Mouse (Mus musculus) adrenal gland (tissue): ENCODE data around the gene Rmdn3.

Source experiments
- intact Hi-C: fragments of 180-260 bp; cut with DNase I; formaldehyde crosslinking; loops from one replicate; pipeline ENCODE4 v1.15.1; 2025
- long read RNA-seq, 2 experiments: library from polyadenylated mRNA; unstranded; transcript quantifications; one replicate each; pipeline ENCODE4 v2.0.0; 2020; ENCODE audit warnings: borderline replicate concordance in 1 of 2; ENCODE audit not compliant: insufficient replicate concordance in 1 of 2

Gene Rmdn3
- long read RNA-seq, experiment 1, transcript Rmdn3-201 (13 exons, 2,249 nt) = major isoform, 28 of 33 reads
- long read RNA-seq, experiment 1, partial matches to known transcripts = 3 of 33 reads
- long read RNA-seq, experiment 1, other reads (novel, unspliced or antisense) = 1 of 33 reads
- long read RNA-seq, experiment 2, transcript Rmdn3-201 (13 exons, 2,249 nt) = major isoform, 32 of 40 reads
- long read RNA-seq, experiment 2, partial matches to known transcripts = 2 of 40 reads
- long read RNA-seq, experiment 2, other reads (novel, unspliced or antisense) = 6 of 40 reads

DNA sequence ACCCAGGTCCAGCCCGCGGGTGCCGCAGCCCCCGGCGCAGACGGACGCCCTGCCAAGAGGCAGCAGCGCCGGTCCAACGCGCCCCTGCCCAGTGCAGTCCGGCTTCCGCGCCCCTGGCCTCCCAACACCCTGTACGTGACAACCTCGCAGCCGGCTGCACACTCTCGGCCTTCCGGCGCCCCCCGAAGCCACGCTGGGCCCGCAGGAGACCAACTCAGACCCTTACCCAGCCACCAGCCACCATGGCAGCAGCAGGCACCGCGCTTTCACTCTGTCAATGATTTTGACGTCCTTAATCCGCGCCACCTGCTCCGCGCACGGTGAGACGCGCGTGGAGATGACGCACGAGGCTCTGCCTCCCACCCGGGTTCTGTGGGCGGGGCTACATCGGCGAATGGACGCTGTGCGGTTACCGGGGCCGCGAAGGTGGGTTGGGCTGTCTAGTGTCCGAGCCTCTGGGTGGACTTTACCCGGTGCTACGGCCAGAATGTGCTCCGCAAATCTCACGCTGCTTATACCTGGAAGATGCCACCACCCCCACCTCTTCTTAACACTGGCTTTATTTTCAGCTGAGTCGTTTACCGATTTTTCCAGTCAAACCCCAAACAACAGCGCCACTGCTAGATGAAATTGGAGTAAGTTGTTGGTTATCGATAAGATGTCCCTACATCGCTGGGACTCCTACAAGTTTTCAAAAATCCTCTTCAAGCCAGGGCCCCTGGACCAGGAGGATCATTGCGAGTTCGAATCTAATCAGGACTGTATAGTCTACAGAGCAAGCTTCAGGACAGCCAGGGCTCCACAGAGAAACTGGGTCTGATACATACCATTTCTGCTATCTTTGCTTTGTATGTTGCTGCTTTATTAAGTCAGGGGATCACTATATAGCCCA lies at the start of gene Rmdn3:
Rmdn3 (minus strand) TSS at position 354 of the 892 bp plus-strand sequence.
- intact Hi-C loops = loop anchor here (5.0 kb wide), 1 partner anchor 125 kb away; the partner anchor contains the start of gene Rpusd2

DNA sequence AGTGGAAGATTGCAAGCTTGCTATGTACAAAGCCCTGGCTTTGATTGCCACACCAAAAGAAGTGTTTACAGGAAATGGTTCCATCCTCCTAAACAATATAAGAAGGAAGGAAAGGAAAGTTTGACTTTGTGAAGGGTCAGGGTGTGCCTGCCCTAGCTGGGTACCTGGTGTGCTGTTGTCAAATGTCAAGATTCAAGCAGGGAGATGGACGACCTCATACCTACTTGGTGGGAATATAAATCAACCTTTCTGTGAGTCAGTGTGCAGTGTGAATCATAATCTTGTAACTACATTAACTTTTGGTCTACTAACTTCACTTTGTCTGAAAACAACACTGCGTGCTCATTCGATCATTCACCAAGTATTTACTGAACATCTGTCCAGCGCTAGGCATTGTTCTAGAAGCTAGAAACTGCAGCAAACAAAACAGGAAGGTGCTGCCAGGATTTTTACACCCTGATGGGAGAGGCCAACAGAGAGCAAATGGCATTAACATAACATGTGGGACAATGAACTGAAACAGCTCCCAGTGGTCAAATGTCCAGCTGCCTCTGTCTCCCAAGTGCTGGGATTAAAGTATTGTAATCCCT lies 47.1 kb upstream of the Rmdn3 start:
- intact Hi-C loops = no loop called here

- intact Hi-C loops = no loop called here
Measured at GRCm38 (mm10) chr2:119202914-119203453, 46.1 kb upstream of the Rmdn3 start.

DNA sequence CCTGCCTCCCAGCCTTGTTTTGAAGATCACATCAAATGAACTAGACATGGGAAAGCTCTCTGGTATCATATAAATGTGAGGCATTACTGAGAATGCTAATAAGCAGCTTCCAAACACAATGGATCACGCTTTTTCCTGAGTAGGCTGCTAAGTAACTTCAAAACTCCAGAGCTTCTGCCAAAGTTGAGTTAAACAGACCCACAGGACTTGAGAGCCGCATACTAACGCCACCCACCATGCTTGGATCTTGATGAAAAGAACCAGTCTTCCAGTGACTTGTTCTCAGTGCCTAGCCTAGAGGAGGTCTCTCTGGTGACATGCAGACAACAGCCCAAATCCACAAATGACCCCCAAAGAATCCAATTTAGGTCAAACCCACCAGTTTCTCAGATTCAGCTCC lies 42.1 kb upstream of the Rmdn3 start:
- intact Hi-C loops = no loop called here

- intact Hi-C loops = no loop called here
Measured at GRCm38 (mm10) chr2:119198049-119198448, 41.2 kb upstream of the Rmdn3 start.

DNA sequence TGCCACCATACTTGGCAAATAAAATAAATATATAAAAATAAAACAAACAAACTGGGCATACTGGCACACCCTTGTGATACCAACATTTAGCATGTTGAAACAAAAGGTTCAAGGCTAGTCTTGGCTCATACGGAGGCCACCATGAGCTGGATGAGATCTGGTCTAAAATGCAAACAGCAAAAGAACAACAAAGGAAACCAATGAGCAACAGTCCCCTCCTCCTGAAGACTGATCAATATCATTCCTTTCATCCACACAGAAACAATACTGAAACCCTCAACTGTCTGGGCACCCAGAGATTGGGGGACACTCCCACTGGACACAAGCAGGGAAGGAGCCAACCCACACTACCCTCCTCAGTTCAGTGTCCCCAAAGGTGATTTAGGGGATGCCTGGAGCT lies 40.7 kb upstream of the Rmdn3 start:
- intact Hi-C loops = no loop called here

- intact Hi-C loops = no loop called here
Measured at GRCm38 (mm10) chr2:119196316-119197108, 39.7 kb upstream of the Rmdn3 start.

DNA sequence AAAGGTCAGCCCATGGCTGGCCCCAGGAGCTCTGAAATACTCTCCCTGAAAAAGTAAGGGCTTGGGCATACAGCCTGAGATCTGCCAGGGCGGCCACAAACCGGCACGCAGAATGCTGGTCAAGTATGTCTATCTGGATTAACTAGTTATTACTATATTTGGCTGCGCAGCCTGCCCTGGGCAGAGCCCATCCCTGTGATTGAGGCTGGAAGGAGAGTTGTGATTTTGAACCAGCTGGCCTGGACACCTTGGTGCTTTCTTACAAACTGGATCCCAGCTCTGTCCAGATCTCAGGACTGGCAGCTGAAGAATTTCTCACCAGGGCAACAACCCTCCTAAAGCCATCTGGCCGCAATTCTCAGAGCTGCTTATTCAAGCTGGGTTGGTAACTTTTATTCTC lies 37.3 kb upstream of the Rmdn3 start:
- intact Hi-C loops = no loop called here

GRCm38 (mm10) chr2:119190969-119191368 lies 34.1 kb upstream of the Rmdn3 start:
- intact Hi-C loops = no loop called here

DNA sequence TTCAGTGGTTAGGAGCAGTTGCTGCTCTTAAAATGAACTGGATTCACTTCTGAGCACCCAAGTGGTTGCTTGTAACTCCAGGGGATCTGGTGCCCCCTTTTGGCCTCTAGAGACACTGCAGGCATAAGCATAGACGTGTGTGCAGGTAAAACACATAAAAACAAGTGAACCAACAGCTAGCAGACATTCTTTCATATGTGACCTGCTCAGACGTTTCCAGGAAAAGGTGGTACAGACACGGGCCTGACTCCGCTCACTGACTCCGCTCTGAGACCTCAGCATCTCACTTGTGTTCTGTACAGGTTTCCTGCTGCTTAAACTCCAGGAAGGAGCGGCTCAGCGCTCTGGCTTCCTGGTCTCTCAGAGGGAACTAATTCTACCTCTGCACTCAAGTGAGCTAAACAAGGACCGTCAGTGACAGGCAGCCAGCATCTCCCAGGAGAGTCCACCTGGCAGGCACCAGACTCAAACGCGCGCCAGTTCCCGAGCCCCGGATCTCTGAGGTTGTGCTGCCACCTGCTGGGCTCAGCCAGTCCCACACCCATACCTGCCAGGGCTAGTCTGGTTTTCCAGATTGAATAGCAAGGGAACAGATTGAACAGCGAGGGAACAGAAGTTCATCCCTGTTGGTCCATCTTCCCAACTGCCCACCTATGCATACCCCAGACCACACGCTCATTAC lies 32.3 kb upstream of the Rmdn3 start:
- intact Hi-C loops = loop anchor here (2.0 to 10.0 kb wide), 3 partner anchors 47 to 148 kb away; partner anchors contain the start of gene Rad51

DNA sequence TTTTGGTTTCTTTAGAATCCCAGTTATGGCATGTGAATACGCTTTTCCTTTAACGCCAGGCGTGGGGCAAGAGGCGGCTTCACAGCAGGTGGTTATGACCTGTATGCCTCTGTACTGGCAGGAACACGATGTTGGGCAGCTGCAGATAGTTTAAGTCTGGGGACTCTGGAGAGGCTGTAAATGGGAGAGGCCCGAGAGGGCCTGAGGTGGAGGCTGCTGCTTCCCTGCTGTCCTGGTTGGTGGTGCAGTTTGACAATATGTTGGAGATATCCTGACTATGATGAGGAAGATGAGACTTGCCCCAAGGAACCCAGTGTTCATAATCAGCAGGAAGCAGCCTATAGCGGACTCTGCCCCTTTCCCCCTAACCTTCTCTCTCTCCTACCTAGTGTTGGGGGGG lies 26.1 kb upstream of the Rmdn3 start:
- intact Hi-C loops = loop anchor here (10.0 kb wide), 1 partner anchor 68 kb away; the partner anchor contains the start of gene Rad51

DNA sequence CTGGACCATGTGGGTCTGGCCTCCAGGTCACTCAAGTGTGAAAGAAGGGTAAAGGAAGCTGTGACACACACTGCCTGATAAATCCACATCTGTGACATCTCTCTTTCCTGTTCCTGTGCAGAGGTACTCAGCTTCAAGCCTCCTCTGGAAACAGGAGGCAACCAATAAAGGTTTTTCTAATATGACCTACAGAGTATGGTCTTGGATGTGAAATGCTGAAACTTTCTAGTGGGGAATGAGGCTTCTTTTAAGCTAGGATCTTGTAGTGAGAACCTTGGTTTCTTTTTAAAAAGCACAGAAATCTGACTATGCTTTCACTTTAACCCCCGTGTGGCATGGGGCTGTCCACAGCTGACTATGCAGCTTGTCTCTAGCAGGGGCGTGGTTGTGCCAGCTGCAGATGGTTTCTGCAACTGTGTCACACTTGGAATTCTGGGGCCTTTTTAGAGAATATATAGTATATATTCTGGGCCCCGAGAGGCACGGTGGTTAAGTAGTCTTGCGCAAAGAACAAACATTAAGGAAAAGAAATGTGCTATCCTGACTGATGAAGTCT lies 20.6 kb upstream of the Rmdn3 start:
- intact Hi-C loops = no loop called here

DNA sequence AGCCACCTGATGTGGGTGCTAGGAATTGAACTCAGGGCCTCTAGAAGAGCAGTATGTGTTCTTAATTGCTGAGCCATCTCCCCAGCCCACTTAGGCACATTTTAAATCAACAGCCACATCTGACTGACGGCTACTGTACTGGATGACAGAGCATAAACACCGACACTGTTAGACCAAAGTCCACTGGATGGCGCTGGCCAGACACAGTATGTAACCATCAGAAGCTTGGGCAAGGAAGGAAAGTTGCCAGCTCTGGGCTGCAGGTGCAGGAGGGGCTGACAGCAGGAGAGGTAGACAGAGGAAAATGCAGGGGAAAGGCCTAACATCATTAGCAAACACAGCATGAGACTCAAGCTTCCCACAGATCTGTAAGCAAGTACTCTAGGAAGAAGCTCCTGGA lies 19.9 kb upstream of the Rmdn3 start:
- intact Hi-C loops = no loop called here

GRCm38 (mm10) chr2:119175614-119176013 lies 18.8 kb upstream of the Rmdn3 start:
- intact Hi-C loops = no loop called here

DNA sequence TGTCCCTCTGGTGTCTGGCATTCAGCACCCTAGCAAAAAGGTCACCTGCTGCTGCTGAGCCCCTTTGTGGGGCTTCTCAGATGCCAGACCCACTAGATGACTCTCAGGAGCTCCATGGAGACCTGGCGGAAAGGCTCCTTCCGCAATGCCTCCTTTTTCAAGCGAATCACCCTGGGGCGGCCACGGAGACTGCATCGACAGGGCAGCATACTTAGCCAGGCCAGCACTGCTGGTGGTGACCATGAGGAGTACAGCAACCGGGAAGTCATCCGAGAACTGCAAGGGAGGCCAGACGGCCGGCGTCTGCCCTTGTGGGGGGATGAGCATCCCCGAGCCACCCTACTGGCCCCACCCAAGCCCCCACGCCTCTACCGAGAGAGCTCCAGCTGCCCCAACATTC lies 18.0 kb upstream of the Rmdn3 start:
- intact Hi-C loops = no loop called here

GRCm38 (mm10) chr2:119173991-119174651 lies 17.3 kb upstream of the Rmdn3 start, which contains the start of gene Gm14137:
TSS of gene Gm14137 (plus strand) at chr2:119174509.
- intact Hi-C loops = no loop called here

GRCm38 (mm10) chr2:119172862-119173576 lies 16.2 kb upstream of the Rmdn3 start:
- intact Hi-C loops = no loop called here

- intact Hi-C loops = no loop called here
Measured at GRCm38 (mm10) chr2:119172446-119172845, 15.6 kb upstream of the Rmdn3 start.

GRCm38 (mm10) chr2:119171574-119171973 lies 14.7 kb upstream of the Rmdn3 start:
- intact Hi-C loops = no loop called here
